ENCODE assay signal across 26 mouse cellular contexts in genomic region chr1:186230476-186230875, GRCm38 (mm10).
"Had no signal": no experiment of that assay in that cellular context is flagged by ENCODE, and none has a peak within 500 bp of the region (broad histone marks: within the 10 kb centered on the region; RNA-seq: fewer than 3 reads in every experiment).

No protein-coding gene starts in this region.

- H3K4me1 ChIP-seq: heart, embryonic 10.5 days; heart, embryonic 12.5 days; hindbrain, embryonic 12.5 days; intestine, embryonic 15.5 days; limb, embryonic 10.5 days had no signal

- ATAC-seq: hindbrain, embryonic 16.5 days; inflammation-experienced regulatory T-cells, adult 6 months; intestine, embryonic 15.5 days; intestine, postnatal 0 days had no signal

- H3K27ac ChIP-seq: gastrocnemius, adult 2 months; heart, adult 2 months; heart, embryonic 10.5 days; hindbrain, embryonic 10.5 days; hindbrain, embryonic 12.5 days; hindbrain, embryonic 14.5 days; intestine, embryonic 15.5 days; layer of hippocampus, adult 2 months; left cerebral cortex, adult 2 months; limb, embryonic 10.5 days; limb, embryonic 12.5 days had no signal

- H3K36me3 ChIP-seq: heart, embryonic 10.5 days; heart, embryonic 12.5 days; hindbrain, embryonic 10.5 days; hindbrain, embryonic 12.5 days; intestine, embryonic 15.5 days; limb, embryonic 10.5 days; limb, embryonic 12.5 days had no signal

- H3K9ac ChIP-seq: heart, embryonic 12.5 days; hindbrain, embryonic 12.5 days; hindbrain, embryonic 14.5 days; intestine, embryonic 15.5 days; limb, embryonic 12.5 days had no signal

- H3K4me3 ChIP-seq: gastrocnemius, adult 2 months; heart, adult 2 months; heart, embryonic 10.5 days; heart, embryonic 12.5 days; hindbrain, embryonic 10.5 days; hindbrain, embryonic 12.5 days; intestine, embryonic 15.5 days; layer of hippocampus, adult 2 months; left cerebral cortex, adult 2 months; limb, embryonic 10.5 days; limb, embryonic 12.5 days had no signal

- H3K9me3 ChIP-seq: heart, embryonic 10.5 days; hindbrain, embryonic 12.5 days; intestine, embryonic 15.5 days; limb, embryonic 10.5 days; limb, embryonic 12.5 days had no signal

- H3K27me3 ChIP-seq: heart, embryonic 12.5 days; hindbrain, embryonic 12.5 days; intestine, embryonic 15.5 days; limb, embryonic 12.5 days had no signal

- DNase-seq: gastrocnemius, adult 2 months; gastrocnemius, postnatal 10 days; gastrocnemius, postnatal 25 days; heart, adult 2 months; heart, postnatal 10 days; heart, postnatal 4 days; kidney, adult 18-20 months; kidney, adult 8-10 months; kidney, postnatal 10 days; kidney, postnatal 25 days; kidney, postnatal 4 days; liver had no signal

- H3K4me2 ChIP-seq: heart, embryonic 12.5 days; hindbrain, embryonic 12.5 days; hindbrain, embryonic 14.5 days; intestine, embryonic 15.5 days; limb, embryonic 12.5 days; liver, embryonic 11.5 days had no signal
